Mouse (Mus musculus): ENCODE results near the gene Fam124a.

DNA sequence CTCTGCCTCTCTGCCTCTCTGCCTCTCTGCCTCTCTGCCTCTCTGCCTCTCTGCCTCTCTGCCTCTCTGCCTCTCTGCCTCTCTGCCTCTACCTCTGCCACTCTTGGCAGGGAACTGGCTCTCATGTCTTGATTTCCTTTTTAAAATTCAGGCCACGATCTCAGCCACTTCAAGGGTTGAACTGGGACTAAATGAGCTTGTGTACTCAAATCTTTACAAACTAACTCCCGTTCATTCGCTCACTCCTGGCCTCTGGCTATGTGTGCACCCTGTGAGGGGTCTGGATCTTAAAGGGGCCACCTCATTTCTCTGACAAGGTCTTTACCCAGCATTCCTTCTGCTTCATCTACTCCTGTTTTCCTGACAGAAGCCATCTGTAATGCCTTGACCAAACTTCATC lies 29.8 kb downstream of the Fam124a start:
- TF ChIP-seq EP300 (optimal IDR thresholded peaks at IDR 0.05) = no peak
- no peak for TF ChIP-seq CTCF (IDR thresholded peaks at IDR 0.05; ENCODE audit: low read depth)
